Mouse (Mus musculus): Measurements from ENCODE around the gene Med12l. TPM values are rescaled to one million over a fixed set of nuclear protein-coding genes. Genes with fewer than 3 reads are reported as not detected.
A peak's percentile ranks its signal among the peaks of the same experiment; 100 is the strongest.
"Not testable (repeated sequence)": the region's sequence is repeated elsewhere in the genome, so short reads cannot be mapped to it uniquely, and the experiment has no call there.

Med12l gene
- polyA plus RNA-seq, 1 experiment from 2014 or later: 4.4 TPM

DNA sequence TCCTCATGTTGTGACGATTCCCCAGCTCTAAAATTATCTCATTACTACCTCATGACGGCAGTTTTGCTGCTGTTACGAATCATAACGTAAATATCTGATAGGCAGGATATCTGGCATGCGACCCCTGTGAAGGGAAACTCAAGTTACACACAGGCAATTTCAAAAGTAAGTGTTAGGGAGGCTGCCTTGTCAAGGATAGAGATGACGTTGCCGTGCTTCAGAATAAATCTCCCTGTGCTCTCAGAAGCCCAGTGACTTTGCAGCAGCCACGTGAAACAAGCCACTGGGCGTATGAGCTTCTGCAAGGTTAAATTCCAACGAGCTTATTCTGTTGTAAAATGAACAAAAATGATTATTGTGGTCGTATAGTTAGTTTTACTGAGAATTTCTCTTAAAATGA lies 73.0 kb downstream of the Med12l start:
- H3K4me3 ChIP-seq: no peak overlapping the region
- no peak overlapping the region for H3K9ac ChIP-seq (replicated peaks)
- H3K9me3 ChIP-seq: no peaks in the 10 kb centered on the region
- no peak overlapping the region for H3K27ac ChIP-seq (replicated peaks)
- WGBS: 86% methylated on average over 11 of the region's 11 CpGs
- no peaks in the 10 kb centered on the region for H3K36me3 ChIP-seq
- peaks cover 3% of the 10 kb centered on the region; the same call in 1 of the 2 replicates for H3K4me1 ChIP-seq
- no peak overlapping the region for H3K4me2 ChIP-seq (replicated peaks)
- ATAC-seq (ENCODE audit: low FRiP score, low read depth): no peak
- no peaks in the 10 kb centered on the region for H3K27me3 ChIP-seq

DNA sequence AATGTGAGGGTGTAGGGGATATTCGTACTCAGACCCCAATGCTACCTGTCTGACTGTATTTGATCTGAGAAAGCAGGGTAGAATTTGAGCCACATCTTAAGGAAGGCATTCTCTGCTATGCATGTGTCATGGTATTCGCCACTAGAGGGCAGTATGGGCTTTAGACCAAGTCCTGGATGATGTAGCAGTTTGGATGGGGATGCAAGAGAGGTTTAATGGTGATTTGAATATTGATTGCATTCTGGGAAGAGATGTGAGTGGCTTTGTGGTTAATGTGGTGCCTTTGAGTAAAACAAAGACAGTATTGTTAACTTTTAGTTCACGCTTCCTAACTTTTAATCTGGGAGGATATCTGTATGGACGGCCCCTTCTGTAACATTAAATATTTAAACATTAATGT lies 73.7 kb downstream of the Med12l start:
- H3K4me2 ChIP-seq (replicated peaks): no peak overlapping the region
- H3K9me3 ChIP-seq: no peaks in the 10 kb centered on the region
- H3K27me3 ChIP-seq: no peaks in the 10 kb centered on the region
- WGBS: 40% methylated on average over 4 of the region's 4 CpGs
- H3K9ac ChIP-seq (replicated peaks): no peak overlapping the region
- no peak overlapping the region for H3K4me3 ChIP-seq
- H3K27ac ChIP-seq (replicated peaks): no peak overlapping the region
- H3K36me3 ChIP-seq: no peaks in the 10 kb centered on the region
- H3K4me1 ChIP-seq: peaks cover 3% of the 10 kb centered on the region; the same call in 1 of the 2 replicates
- peak; percentile 67 for ATAC-seq (ENCODE audit: low FRiP score, low read depth)

DNA sequence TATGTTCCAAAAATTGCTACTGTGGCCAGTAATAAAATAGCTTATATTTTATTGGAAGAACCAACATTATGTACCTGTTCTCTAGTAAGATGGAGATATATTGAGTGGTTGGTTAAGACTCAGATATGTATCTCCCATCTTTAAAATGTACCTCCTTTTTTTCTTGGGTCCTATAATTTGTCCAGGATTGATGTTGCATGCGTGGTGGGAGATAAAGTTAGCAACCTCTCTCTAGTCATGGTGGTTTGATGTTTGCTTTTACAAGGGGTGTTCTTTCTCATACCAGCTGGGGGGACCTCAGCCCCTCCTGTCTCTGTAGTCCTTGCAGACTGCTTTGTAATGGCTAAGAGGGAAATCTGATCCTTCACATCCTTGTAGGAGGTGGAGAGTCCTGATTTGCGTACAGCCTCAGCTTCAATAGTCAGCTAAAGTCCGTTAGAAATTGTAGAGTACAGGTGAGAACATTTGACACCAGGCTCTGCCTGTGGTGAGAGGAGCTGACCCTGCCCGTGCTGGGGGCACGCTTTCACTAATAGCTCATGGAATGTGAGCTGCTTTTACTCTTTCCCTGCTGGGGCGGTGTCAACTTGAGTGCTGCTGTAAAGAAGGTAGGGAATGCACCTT lies 74.8 kb downstream of the Med12l start:
- Histone ChIP-seq H3K27me3 (no peaks in the 10 kb centered on the region), H3K9ac (replicated peaks) (no peak overlapping the region), H3K9me3 (no peaks in the 10 kb centered on the region), H3K4me3 (no peak overlapping the region), H3K4me2 (replicated peaks) (no peak overlapping the region), H3K27ac (replicated peaks) (no peak overlapping the region), H3K36me3 (no peaks in the 10 kb centered on the region), H3K4me1 (peaks cover 3% of the 10 kb centered on the region; the same call in 1 of the 2 replicates)
- no peak for ATAC-seq (ENCODE audit: low FRiP score, low read depth)
- 22% methylated on average over 6 of the region's 6 CpGs for WGBS

DNA sequence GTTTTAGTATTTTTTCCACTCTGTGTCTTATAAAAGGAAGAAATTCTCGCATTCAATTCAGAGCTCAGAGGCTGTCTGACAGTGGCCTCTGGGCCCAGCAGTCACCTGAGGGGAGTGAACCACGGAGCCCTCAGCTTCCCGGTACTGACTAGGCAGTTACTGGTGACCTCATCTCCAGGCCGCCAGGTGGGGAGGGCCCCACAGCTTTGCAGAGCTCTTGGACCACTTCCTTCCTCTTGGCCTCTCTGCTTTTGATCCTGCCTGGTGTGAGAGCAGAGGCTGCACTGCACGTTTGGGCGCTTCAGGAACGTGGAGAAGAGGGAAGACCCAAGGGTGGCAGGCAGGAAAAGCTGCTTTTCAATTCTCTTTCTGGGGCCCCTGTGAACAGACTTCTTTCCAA lies 75.3 kb downstream of the Med12l start:
- Histone ChIP-seq H3K4me2 (replicated peaks) (no peak overlapping the region), H3K9me3 (no peaks in the 10 kb centered on the region), H3K27ac (replicated peaks) (no peak overlapping the region), H3K36me3 (no peaks in the 10 kb centered on the region), H3K4me3 (no peak overlapping the region), H3K9ac (replicated peaks) (no peak overlapping the region), H3K4me1 (peaks cover 3% of the 10 kb centered on the region; the same call in 1 of the 2 replicates), H3K27me3 (no peaks in the 10 kb centered on the region)
- no peak for ATAC-seq (ENCODE audit: low FRiP score, low read depth)
- WGBS: 25% methylated on average over 7 of the region's 7 CpGs

DNA sequence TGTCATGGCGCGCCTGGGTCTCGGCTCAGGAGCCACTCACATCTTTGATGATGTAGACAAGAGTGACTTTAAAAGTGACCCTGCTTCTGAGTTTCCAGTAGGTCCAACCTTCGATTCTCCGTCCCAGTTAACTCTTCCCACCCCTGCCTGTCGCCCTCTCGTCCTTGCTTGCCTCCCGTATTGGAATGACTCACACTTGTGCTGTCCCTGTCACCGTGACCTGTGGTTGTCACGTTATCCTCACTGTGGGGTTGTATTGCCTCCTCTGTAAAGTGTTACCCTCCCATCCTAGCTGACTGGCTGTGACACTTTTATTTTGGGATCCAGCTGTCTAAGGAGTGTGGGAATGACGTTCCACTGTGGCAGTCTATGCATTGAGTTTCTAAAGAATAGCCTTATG lies 87.1 kb downstream of the Med12l start:
- no peak overlapping the region for H3K4me2 ChIP-seq (replicated peaks)
- no peaks in the 10 kb centered on the region for H3K36me3 ChIP-seq
- no peak for ATAC-seq (ENCODE audit: low FRiP score, low read depth)
- no peaks in the 10 kb centered on the region for H3K9me3 ChIP-seq
- no peaks in the 10 kb centered on the region for H3K4me1 ChIP-seq
- no peak overlapping the region for H3K9ac ChIP-seq (replicated peaks)
- H3K27ac ChIP-seq (replicated peaks): no peak overlapping the region
- H3K27me3 ChIP-seq: no peaks in the 10 kb centered on the region
- H3K4me3 ChIP-seq: no peak overlapping the region
- WGBS: 84% methylated on average over 11 of the region's 11 CpGs

DNA sequence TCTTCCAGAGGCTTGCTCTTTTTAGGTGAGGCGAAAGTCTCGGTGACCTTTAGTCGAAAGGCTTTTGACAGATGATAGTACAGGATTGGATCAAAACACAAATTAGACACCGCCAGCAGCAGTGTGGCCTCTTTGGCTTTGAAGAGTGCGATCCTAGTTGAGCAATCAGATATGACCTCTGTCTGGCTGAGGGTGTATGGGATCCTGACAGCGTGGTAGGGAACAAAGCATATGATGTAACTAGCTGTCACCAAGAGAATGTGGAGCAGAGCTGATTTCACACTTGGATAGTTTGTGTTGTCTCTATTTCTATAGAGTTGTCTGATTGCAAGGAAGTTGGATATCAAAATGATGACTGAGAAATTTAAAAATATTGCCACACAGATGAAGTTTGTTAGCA lies 91.8 kb downstream of the Med12l start:
- no peak overlapping the region for H3K4me3 ChIP-seq
- no peaks in the 10 kb centered on the region for H3K27me3 ChIP-seq
- ATAC-seq (ENCODE audit: low FRiP score, low read depth): no peak
- no peak overlapping the region for H3K9ac ChIP-seq (replicated peaks)
- H3K4me1 ChIP-seq: no peaks in the 10 kb centered on the region
- 70% methylated on average over 6 of the region's 6 CpGs for WGBS
- H3K4me2 ChIP-seq (replicated peaks): no peak overlapping the region
- no peaks in the 10 kb centered on the region for H3K9me3 ChIP-seq
- H3K27ac ChIP-seq (replicated peaks): no peak overlapping the region
- H3K36me3 ChIP-seq: no peaks in the 10 kb centered on the region

DNA sequence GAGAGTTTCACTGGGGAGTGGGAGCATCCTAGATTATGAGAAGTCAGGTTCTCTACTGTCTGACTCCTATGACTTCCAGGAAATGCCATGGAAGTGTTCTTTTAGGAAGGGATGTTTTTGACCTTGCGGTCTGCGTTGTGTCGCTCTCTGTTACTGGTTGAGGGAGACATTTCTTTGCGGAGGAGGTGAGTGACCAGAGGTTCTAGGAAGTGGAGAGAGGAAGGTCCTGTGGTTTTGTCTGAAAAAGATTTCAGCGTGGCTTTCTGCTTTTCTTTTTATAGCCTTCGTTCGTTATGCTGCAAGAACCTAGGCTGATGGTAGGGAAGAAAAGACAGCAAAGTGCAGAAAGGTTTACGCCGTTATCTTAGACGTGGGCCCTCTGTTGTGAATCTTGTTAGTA lies 92.9 kb downstream of the Med12l start:
- H3K27me3 ChIP-seq: no peaks in the 10 kb centered on the region
- ATAC-seq (ENCODE audit: low FRiP score, low read depth): no peak
- H3K9me3 ChIP-seq: no peaks in the 10 kb centered on the region
- H3K36me3 ChIP-seq: no peaks in the 10 kb centered on the region
- H3K4me2 ChIP-seq (replicated peaks): no peak overlapping the region
- 90% methylated on average over 10 of the region's 10 CpGs for WGBS
- H3K9ac ChIP-seq (replicated peaks): no peak overlapping the region
- no peak overlapping the region for H3K27ac ChIP-seq (replicated peaks)
- no peaks in the 10 kb centered on the region for H3K4me1 ChIP-seq
- H3K4me3 ChIP-seq: no peak overlapping the region

DNA sequence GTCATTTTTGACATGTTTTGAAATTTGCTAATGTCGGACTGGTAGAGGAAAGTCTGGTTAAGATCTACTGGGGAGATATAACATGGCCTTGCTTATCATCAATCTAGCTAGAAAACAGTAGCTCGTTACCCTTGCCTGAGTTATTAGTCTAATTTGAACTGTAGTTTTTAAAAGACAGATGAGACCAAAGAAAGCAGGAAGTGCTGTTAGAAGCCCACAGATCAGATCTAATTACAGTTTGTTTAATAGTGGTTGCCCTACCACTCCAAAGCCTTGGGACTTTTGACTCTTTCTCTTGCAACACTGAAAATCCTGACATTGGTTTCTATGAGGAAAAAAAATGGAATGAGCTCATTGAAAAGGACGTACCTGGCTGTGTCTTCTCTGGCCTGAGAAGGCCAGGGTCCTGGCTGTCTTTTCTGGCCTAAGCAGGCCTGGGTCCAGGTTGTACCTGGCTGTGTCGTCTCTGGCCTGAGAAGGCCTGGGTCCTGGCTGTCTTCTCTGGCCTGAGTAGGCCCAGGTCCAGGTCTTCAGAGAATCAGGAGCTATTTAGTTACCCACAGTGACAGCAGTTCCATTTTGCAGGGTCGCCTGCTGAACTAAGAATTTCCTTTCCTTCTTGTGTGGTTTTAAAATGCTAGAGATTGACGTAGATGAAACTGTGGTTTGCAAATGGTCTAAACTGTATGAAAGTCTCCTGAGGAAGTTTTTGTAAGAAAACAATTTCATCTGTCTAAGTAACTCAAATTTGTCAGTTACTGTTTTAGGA lies 95.8 kb downstream of the Med12l start, which contains the start of gene Gpr171:
Gpr171 (minus strand) TSS at position 604 of the 769 bp plus-strand sequence.
- Histone ChIP-seq H3K27me3 (no peaks in the 10 kb centered on the region), H3K4me1 (no peaks in the 10 kb centered on the region), H3K9ac (replicated peaks) (no peak within 1 kb of the TSS), H3K4me3 (no peak within 1 kb of the TSS), H3K27ac (replicated peaks) (no peak within 1 kb of the TSS), H3K9me3 (no peaks in the 10 kb centered on the region), H3K36me3 (no peaks in the 10 kb centered on the region), H3K4me2 (replicated peaks) (no peak within 1 kb of the TSS)
- no peak for ATAC-seq (ENCODE audit: low FRiP score, low read depth)
- WGBS: 92% methylated on average over 6 of the region's 6 CpGs

DNA sequence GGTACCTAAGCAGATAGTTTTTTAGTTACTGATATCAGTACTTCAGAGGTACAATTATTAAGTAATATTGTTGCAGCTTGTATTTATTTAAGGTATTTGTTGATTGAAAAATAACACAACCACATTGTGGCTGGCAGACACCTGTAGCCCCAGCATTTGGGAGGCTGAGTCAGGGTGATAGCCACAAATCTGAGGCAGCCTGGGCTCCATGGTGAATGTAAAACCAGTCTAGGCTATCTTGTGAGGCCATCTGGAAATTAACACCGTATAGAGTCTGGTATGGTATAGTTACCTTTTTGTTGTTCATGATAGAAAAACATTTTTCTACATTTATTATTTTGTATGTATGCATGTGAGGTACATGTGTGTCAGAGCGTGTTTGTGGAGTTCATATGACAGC lies 96.5 kb downstream of the Med12l start:
- no peaks in the 10 kb centered on the region for H3K36me3 ChIP-seq
- H3K4me2 ChIP-seq (replicated peaks): no peak overlapping the region
- no peak overlapping the region for H3K27ac ChIP-seq (replicated peaks)
- no peaks in the 10 kb centered on the region for H3K9me3 ChIP-seq
- H3K4me1 ChIP-seq: no peaks in the 10 kb centered on the region
- 93% methylated on average over 2 of the region's 2 CpGs for whole genome bisulfite sequencing
- no peak overlapping the region for H3K4me3 ChIP-seq
- H3K9ac ChIP-seq (replicated peaks): no peak overlapping the region
- no peaks in the 10 kb centered on the region for H3K27me3 ChIP-seq
- no peak for ATAC-seq (ENCODE audit: low FRiP score, low read depth)

DNA sequence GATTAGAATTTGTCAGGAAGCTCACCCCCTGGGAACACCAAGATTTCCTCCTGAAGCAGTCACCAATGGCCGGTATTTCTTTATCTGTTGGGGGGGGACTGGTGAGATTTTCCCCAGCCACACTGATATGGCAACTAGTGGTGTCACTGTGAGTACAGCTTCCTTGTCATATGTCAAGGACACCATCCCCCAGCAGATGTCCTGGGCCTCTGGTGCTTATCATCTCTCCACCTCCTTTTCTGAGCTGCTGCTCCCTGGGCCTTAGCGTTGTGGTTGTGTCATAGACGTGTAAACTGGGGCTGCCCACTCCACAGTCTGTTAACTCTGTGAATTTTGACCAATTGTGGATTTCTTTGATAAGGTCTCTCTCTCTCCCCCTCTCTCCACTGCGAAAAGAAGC lies 98.8 kb downstream of the Med12l start:
- Histone ChIP-seq H3K9ac (replicated peaks) (no peak overlapping the region), H3K36me3 (no peaks in the 10 kb centered on the region), H3K9me3 (no peaks in the 10 kb centered on the region), H3K27ac (replicated peaks) (no peak overlapping the region), H3K4me3 (no peak overlapping the region), H3K4me1 (no peaks in the 10 kb centered on the region), H3K27me3 (no peaks in the 10 kb centered on the region), H3K4me2 (replicated peaks) (no peak overlapping the region)
- WGBS: 83% methylated on average over 4 of the region's 4 CpGs
- ATAC-seq (ENCODE audit: low FRiP score, low read depth): no peak

DNA sequence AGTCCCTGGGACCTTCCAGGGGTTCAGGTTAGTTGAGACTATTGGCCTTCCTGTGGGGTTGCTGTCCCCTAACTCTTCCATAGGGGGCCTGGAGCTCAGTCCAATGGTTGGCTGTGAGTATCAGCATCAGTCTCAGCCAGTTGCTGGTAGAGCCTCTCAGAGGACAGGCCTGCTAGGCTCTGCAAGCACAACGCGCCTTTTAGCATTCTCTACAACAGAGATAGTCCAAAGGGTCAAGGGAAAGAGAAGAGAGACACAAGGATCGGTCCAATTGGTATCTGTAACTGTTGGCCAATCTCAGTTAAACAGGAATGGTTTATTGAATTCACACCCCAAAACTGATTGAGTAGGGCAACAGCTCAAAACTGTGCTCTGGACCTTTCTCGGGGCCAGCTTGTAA lies 101.8 kb downstream of the Med12l start:
- no peaks in the 10 kb centered on the region for H3K9me3 ChIP-seq
- no peaks in the 10 kb centered on the region for H3K36me3 ChIP-seq
- H3K4me2 ChIP-seq (replicated peaks): no peak overlapping the region
- H3K4me1 ChIP-seq: no peaks in the 10 kb centered on the region
- H3K4me3 ChIP-seq: no peak overlapping the region
- ATAC-seq (ENCODE audit: low FRiP score, low read depth): no peak
- H3K9ac ChIP-seq (replicated peaks): no peak overlapping the region
- 97% methylated on average over 4 of the region's 4 CpGs for whole genome bisulfite sequencing
- H3K27ac ChIP-seq (replicated peaks): no peak overlapping the region
- no peaks in the 10 kb centered on the region for H3K27me3 ChIP-seq

DNA sequence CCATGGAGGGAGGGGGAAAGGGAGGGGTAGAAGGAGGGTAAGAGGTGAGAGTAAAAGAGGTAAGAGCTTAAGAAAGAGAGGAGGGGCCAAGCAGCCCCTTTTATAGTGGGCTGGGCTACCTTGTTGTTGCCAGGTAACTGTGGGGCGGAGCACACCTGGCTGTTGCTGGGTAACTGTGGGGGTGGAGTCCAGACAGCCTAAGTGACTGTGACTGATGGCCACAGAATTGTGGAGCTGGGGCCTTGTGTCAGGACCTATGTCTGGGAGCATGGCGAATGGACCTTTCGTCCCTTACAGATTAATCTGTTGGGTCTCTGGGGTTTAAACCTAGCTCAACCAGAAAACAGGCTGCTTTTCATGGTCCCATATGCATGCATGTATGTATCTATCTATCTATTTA lies 104.2 kb downstream of the Med12l start:
- H3K27me3 ChIP-seq; H3K4me3 ChIP-seq; H3K36me3 ChIP-seq; H3K4me2 ChIP-seq (replicated peaks); H3K9ac ChIP-seq (replicated peaks); ATAC-seq (ENCODE audit: low FRiP score, low read depth); H3K27ac ChIP-seq (replicated peaks); H3K4me1 ChIP-seq; H3K9me3 ChIP-seq: not testable (repeated sequence)
- WGBS: 92% methylated on average over 3 of the region's 3 CpGs
